Mouse (Mus musculus) embryo, embryonic 10 days (tissue): Measurements from ENCODE around the gene Hspb3.

Experiments
- DNase-seq: peaks from one replicate; pipeline ENCODE4 v3.0.0-alpha.2; 2015; ENCODE audit warnings: low spot score

The Hspb3 gene

GRCm38 (mm10) chr13:113634732-113635481, 28.6 kb downstream of the Hspb3 start:
- DNase-seq = no peak

- no peak for DNase-seq
Measured at GRCm38 (mm10) chr13:113632506-113632905, 31.0 kb downstream of the Hspb3 start.

- DNase-seq = no peak
Measured at GRCm38 (mm10) chr13:113627601-113628000, 35.9 kb downstream of the Hspb3 start.

- DNase-seq = no peak
Measured at GRCm38 (mm10) chr13:113622865-113623255, 40.6 kb downstream of the Hspb3 start.

- DNase-seq = peak; percentile 78
Measured at GRCm38 (mm10) chr13:113622122-113622864, 41.2 kb downstream of the Hspb3 start.

- no peak for DNase-seq
Measured at GRCm38 (mm10) chr13:113619003-113619402, 44.5 kb downstream of the Hspb3 start.

GRCm38 (mm10) chr13:113617891-113618823, 45.3 kb downstream of the Hspb3 start, which contains the start of gene Snx18:
Gene Snx18 (minus strand): TSS chr13:113618564.
- DNase-seq = peak; percentile 96

- no peak for DNase-seq
Measured at GRCm38 (mm10) chr13:113617338-113617890, 46.1 kb downstream of the Hspb3 start.

GRCm38 (mm10) chr13:113616751-113617337, 46.6 kb downstream of the Hspb3 start:
- DNase-seq = no peak

GRCm38 (mm10) chr13:113615971-113616671, 47.4 kb downstream of the Hspb3 start:
- DNase-seq = no peak

GRCm38 (mm10) chr13:113615546-113615941, 47.9 kb downstream of the Hspb3 start:
- DNase-seq = peak; percentile 63

GRCm38 (mm10) chr13:113614635-113615545, 48.6 kb downstream of the Hspb3 start:
- DNase-seq = peak; percentile 75

- no peak for DNase-seq
Measured at GRCm38 (mm10) chr13:113613882-113614281, 49.6 kb downstream of the Hspb3 start.

GRCm38 (mm10) chr13:113613341-113613740, 50.1 kb downstream of the Hspb3 start:
- DNase-seq = peak; percentile 66
